Mouse (Mus musculus): Measurements from ENCODE around the gene Spag6. TPM values are rescaled to one million over a fixed set of nuclear protein-coding genes. Genes with fewer than 3 reads are reported as not detected.

Gene Spag6
- 0.21 TPM in 1 of 2 replicates, not detected in the other for polyA plus RNA-seq (2016; fragmentation: Nextera tagmentation; extraction: Ambion mirVana)

DNA sequence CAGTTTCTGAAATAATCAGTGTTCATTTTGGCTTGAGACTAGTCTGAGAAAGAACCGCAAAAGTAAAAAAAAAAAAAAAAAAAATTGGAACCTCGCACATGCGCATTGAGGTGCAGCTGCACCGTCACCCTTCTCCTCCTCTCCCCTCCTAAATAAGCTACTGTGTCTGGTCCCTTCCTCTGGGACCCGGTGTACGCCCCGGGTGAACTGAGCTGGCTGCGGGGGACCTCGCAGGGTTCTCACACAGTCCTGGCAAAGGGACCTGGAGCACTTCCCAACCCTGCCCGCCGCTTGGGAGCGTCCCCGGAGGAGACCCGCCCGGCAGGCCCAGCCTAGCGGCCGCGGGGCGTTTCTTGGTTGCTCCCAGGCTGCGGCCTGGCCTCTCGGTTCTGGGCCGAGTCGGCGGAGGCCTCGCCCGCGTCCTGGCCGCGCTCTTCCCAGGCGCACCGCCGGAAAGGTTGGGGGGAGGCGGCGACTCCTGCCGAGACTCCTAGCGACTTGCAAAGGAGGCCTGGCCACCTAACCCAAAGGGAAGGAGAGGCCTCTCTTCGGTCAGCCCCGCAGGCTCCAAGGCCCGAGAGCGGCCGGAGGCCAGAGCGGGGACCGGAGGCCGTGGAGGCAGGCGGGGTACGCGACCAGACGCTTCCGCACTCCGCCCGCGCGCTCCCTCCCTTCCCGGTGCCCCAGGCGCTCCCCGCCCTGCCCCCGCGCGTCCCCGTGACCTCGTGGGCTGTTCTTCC is at the start of gene Spag6:
Gene Spag6, plus strand, starts transcription at position 162 of the 740 bp plus-strand sequence.
- Histone ChIP-seq H3K36me3 (no peaks in the 10 kb centered on the region), H3K9ac (replicated peaks) (peak within 1 kb of the TSS; percentile 79), H3K27me3 (peaks cover 70% of the 10 kb centered on the region), H3K4me1 (replicated peaks) (peaks cover 28% of the 10 kb centered on the region), H3K27ac (peak within 1 kb of the TSS; percentile 73), H3K4me2 (peak within 1 kb of the TSS; percentile 98), H3K4me3 (replicated peaks) (peak within 1 kb of the TSS; percentile 63), H3K9me3 (no peaks in the 10 kb centered on the region)
- WGBS = under 1% methylated on average over 55 of the region's 61 CpGs
- ATAC-seq (ENCODE audit: insufficient number of reproducible peaks, insufficient read depth, low FRiP score, low TSS enrichment, low read depth) = peak; percentile 83

DNA sequence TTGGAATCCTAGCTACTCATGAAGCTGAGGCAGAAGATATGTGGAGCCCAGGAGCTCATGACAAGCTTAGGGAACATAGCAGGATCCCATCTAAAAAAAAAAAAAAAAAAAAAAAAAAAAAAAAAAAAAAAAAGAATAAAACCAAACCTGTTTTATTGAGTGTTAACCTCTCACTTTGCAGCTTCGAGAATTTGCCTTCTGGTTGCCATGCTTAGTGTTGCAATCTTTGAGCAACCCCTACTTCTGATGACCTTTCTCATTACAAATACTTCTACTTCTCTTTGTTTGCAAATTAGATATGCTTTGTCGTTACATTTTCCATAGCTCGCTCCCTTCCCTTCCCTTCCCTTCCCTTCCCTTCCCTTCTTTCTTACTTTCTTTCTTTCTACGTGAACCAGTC is 45.3 kb upstream of the Spag6 start:
- Histone ChIP-seq H3K4me2 (no peak overlapping the region), H3K4me3 (replicated peaks) (no peak overlapping the region), H3K27me3 (peaks cover 6% of the 10 kb centered on the region; the same call in 1 of the 2 replicates), H3K27ac (no peak overlapping the region), H3K36me3 (no peaks in the 10 kb centered on the region), H3K9me3 (no peaks in the 10 kb centered on the region), H3K4me1 (replicated peaks) (no peaks in the 10 kb centered on the region), H3K9ac (replicated peaks) (no peak overlapping the region)
- WGBS = 84% methylated on average over 4 of the region's 4 CpGs
- no peak for ATAC-seq (ENCODE audit: insufficient number of reproducible peaks, insufficient read depth, low FRiP score, low TSS enrichment, low read depth)

DNA sequence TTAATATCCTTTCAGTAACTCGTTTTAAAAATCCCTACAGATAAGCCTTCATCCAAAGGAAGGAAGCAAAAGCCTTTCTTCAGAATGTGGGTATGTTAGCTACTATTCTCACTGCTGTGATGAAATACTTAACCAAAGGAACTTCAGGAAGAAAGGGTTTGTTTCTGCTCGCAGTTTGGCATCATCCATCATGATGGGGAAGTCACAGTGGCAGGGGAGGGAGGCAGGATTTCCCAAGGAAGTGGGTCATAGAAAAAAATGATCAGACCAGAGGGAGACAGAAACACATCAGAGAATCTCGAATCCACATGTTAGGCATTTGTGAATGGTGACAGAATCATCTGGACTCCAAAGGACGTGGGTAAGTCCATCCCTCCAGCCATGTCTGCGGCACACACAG is 39.0 kb upstream of the Spag6 start:
- 63% methylated on average over 5 of the region's 5 CpGs for WGBS
- no peaks in the 10 kb centered on the region for H3K36me3 ChIP-seq
- no peaks in the 10 kb centered on the region for H3K27me3 ChIP-seq
- H3K9me3 ChIP-seq = no peaks in the 10 kb centered on the region
- no peak overlapping the region for H3K4me3 ChIP-seq (replicated peaks)
- H3K4me2 ChIP-seq = no peak overlapping the region
- ATAC-seq (ENCODE audit: insufficient number of reproducible peaks, insufficient read depth, low FRiP score, low TSS enrichment, low read depth) = no peak
- H3K4me1 ChIP-seq (replicated peaks) = no peaks in the 10 kb centered on the region
- H3K9ac ChIP-seq (replicated peaks) = no peak overlapping the region
- H3K27ac ChIP-seq = no peak overlapping the region

GRCm38 (mm10) chr2:18664003-18664402 is 29.8 kb upstream of the Spag6 start:
- no peak overlapping the region for H3K4me3 ChIP-seq (replicated peaks)
- H3K27ac ChIP-seq = no peak overlapping the region
- H3K9me3 ChIP-seq = no peaks in the 10 kb centered on the region
- peaks cover 4% of the 10 kb centered on the region; the same call in 1 of the 2 replicates for H3K27me3 ChIP-seq
- ATAC-seq (ENCODE audit: insufficient number of reproducible peaks, insufficient read depth, low FRiP score, low TSS enrichment, low read depth) = no peak
- no peak overlapping the region for H3K9ac ChIP-seq (replicated peaks)
- 91% methylated on average over 3 of the region's 3 CpGs for WGBS
- H3K4me1 ChIP-seq (replicated peaks) = 0 out of 2 replicates have a peak, but pooled peaks cover 3% of the 10 kb centered on the region
- no peak overlapping the region for H3K4me2 ChIP-seq
- no peaks in the 10 kb centered on the region for H3K36me3 ChIP-seq

- no peak for ATAC-seq (ENCODE audit: insufficient number of reproducible peaks, insufficient read depth, low FRiP score, low TSS enrichment, low read depth)
- Histone ChIP-seq H3K9ac (replicated peaks) (no peak overlapping the region), H3K27me3 (peaks cover 8% of the 10 kb centered on the region; the same call in 1 of the 2 replicates), H3K4me1 (replicated peaks) (peaks cover 21% of the 10 kb centered on the region), H3K9me3 (no peaks in the 10 kb centered on the region), H3K4me2 (no peak overlapping the region), H3K4me3 (replicated peaks) (no peak overlapping the region), H3K36me3 (no peaks in the 10 kb centered on the region), H3K27ac (no peak overlapping the region)
- WGBS = 13% methylated on average over 6 of the region's 6 CpGs
These were observed 22.8 kb upstream of the Spag6 start for GRCm38 (mm10) chr2:18671041-18671440.

DNA sequence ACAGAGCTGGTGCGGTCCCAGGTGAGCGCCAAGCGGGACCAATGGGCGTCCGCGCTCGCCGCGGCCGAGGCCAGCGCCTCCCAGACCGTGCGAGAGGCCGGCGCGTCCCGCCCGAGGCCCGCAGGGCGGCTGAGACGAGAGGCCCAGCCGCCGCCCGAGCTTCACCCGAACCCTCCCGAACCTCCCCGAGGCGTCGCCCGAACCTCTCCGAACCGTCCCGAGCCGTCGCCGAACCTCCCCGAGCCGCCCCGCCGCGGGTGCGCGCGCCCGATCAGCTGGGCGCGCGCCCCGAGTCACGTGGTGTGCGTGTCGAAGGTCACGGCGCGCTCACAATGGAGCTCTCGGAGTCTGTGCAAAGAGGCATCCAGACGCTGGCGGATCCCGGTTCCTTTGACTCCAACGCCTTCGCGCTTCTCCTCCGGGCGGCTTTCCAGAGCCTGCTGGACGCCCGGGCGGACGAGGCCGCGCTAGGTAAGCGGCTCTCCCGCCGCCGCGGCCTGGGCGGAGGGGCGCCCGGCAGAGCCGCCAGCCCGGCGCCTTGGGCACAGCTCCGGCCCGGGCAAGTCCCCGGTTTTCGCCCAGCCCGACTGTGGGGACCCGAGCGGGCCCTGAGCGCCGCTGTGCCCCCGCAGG is 21.6 kb upstream of the Spag6 start, which contains the start of gene Commd3:
Gene Commd3, plus strand, starts transcription at position 252 of the 633 bp plus-strand sequence.
- peak; percentile 81 for ATAC-seq (ENCODE audit: insufficient number of reproducible peaks, insufficient read depth, low FRiP score, low TSS enrichment, low read depth)
- Histone ChIP-seq H3K9ac (replicated peaks) (peak within 1 kb of the TSS; percentile 96), H3K36me3 (no peaks in the 10 kb centered on the region), H3K4me2 (peak within 1 kb of the TSS; percentile 83), H3K27ac (peak within 1 kb of the TSS; percentile 99), H3K27me3 (peaks cover 7% of the 10 kb centered on the region; the same call in 1 of the 2 replicates), H3K9me3 (no peaks in the 10 kb centered on the region), H3K4me1 (replicated peaks) (peaks cover 20% of the 10 kb centered on the region), H3K4me3 (replicated peaks) (peak within 1 kb of the TSS; percentile 85)
- under 1% methylated on average over 90 of the region's 91 CpGs for WGBS

- H3K4me3 ChIP-seq (replicated peaks) = peak overlapping the region; percentile 85
- H3K4me2 ChIP-seq = peak overlapping the region; percentile 83
- peaks cover 4% of the 10 kb centered on the region; the same call in 1 of the 2 replicates for H3K27me3 ChIP-seq
- peak overlapping the region; percentile 96 for H3K9ac ChIP-seq (replicated peaks)
- no peaks in the 10 kb centered on the region for H3K9me3 ChIP-seq
- no peak for ATAC-seq (ENCODE audit: insufficient number of reproducible peaks, insufficient read depth, low FRiP score, low TSS enrichment, low read depth)
- H3K36me3 ChIP-seq = no peaks in the 10 kb centered on the region
- H3K4me1 ChIP-seq (replicated peaks) = peaks cover 20% of the 10 kb centered on the region
- under 1% methylated on average over 11 of the region's 11 CpGs for WGBS
- peak overlapping the region; percentile 99 for H3K27ac ChIP-seq
These were observed 21.1 kb upstream of the Spag6 start for GRCm38 (mm10) chr2:18672766-18673164.

DNA sequence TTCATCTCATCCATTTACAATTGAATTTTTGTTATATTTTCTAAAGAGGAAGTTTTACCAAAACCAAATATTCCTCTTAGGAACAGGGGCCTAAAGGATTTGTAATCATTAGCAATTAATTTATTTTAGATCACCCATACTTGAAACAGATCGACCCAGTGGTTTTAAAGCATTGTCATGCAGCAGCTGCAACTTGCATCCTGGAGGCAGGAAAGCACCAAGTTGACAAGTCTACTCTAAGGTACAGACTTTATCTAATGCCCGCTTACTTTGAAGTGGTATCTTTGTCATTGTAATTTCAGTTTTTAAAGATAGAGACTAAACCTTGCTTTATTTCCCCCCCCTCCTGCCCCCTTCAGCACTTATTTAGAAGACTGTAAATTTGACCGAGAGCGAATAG is 20.1 kb upstream of the Spag6 start:
- H3K36me3 ChIP-seq = no peaks in the 10 kb centered on the region
- peak overlapping the region; percentile 83 for H3K4me2 ChIP-seq
- H3K4me1 ChIP-seq (replicated peaks) = peaks cover 26% of the 10 kb centered on the region
- ATAC-seq (ENCODE audit: insufficient number of reproducible peaks, insufficient read depth, low FRiP score, low TSS enrichment, low read depth) = no peak
- H3K27ac ChIP-seq = no peak overlapping the region
- H3K27me3 ChIP-seq = peaks cover 11% of the 10 kb centered on the region; the same call in 1 of the 2 replicates
- H3K9me3 ChIP-seq = no peaks in the 10 kb centered on the region
- peak overlapping the region; percentile 16; the same call in 1 of the 2 replicates for H3K4me3 ChIP-seq (replicated peaks)
- no peak overlapping the region for H3K9ac ChIP-seq (replicated peaks)
- WGBS = 21% methylated on average over 4 of the region's 4 CpGs

GRCm38 (mm10) chr2:18674193-18674902 is 19.5 kb upstream of the Spag6 start:
- Histone ChIP-seq H3K9me3 (no peaks in the 10 kb centered on the region), H3K4me1 (replicated peaks) (peaks cover 26% of the 10 kb centered on the region), H3K27ac (no peak overlapping the region), H3K9ac (replicated peaks) (no peak overlapping the region), H3K36me3 (no peaks in the 10 kb centered on the region), H3K4me2 (peak overlapping the region; percentile 83), H3K27me3 (peaks cover 14% of the 10 kb centered on the region; the same call in 1 of the 2 replicates), H3K4me3 (replicated peaks) (no peak overlapping the region)
- WGBS = 34% methylated on average over 4 of the region's 4 CpGs
- ATAC-seq (ENCODE audit: insufficient number of reproducible peaks, insufficient read depth, low FRiP score, low TSS enrichment, low read depth) = no peak

DNA sequence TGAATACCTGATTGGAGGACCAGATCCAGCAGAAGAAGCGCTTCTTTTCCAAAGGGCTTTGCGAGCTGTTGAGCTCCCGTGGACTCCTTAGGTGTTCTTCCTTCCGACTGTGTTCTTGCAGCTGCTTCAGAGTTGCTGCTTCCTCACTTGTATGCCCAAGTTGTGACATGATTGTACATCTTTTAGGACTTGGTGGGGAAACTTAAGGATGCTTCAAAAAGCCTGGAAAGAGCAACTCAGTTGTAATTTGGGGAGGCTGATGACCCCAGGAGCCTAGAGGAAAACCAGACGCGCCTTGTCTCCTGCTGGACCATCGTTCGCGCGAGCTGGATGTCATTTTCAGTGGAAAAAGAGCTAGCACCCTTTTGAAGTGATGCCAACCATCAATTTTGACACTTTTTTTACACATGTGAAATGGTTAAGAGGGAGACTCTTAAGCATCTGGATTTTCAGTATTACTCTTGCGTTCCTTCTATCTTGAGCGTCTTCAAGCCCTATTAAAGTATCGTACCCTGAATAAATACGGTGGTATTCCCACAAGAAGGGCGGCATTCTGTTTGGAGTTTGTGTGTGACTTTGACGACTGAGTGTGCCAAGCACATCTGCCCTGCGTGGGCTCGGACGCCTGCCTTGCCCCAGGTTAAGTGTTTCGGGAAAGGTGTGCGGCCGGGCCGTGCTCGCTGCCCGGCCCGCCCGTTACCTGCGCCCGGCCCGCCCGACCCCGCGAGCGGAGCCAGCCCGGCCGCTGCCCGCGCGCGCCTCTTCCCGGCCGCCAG is 18.0 kb upstream of the Spag6 start:
- Histone ChIP-seq H3K9ac (replicated peaks) (peak overlapping the region; percentile 91), H3K4me1 (replicated peaks) (peaks cover 36% of the 10 kb centered on the region), H3K27me3 (peaks cover 27% of the 10 kb centered on the region), H3K4me2 (peak overlapping the region; percentile 77), H3K36me3 (no peaks in the 10 kb centered on the region), H3K4me3 (replicated peaks) (peak overlapping the region; percentile 80), H3K9me3 (no peaks in the 10 kb centered on the region), H3K27ac (peak overlapping the region; percentile 50)
- ATAC-seq (ENCODE audit: insufficient number of reproducible peaks, insufficient read depth, low FRiP score, low TSS enrichment, low read depth) = no peak
- 4% methylated on average over 42 of the region's 42 CpGs for WGBS
